Mouse (Mus musculus): ENCODE data around the gene Tmem221. TPM values are rescaled to one million over a fixed set of nuclear protein-coding genes. Genes with fewer than 3 reads are reported as not detected.

Gene Tmem221
- polyA plus RNA-seq, 1 experiment, result 0.86 TPM

- H3K27me3 ChIP-seq (ENCODE audit: control insufficient read depth, insufficient read depth, low read length), result no peaks in the 10 kb centered on the region
- H3K36me3 ChIP-seq (ENCODE audit: control insufficient read depth, insufficient read depth, low read length), result no peaks in the 10 kb centered on the region
- TF ChIP-seq CTCF (IDR thresholded peaks at IDR 0.05; ENCODE audit: control insufficient read depth, insufficient read depth, insufficient replicate concordance, low read depth, low read length) (no peak), POLR2A (IDR thresholded peaks at IDR 0.05; ENCODE audit: control insufficient read depth, low read depth, low read length) (peak; percentile 61)
- peak overlapping the region; percentile 94 for H3K27ac ChIP-seq (ENCODE audit: control insufficient read depth, insufficient read depth, low read depth, low read length)
- peak overlapping the region; percentile 98 for H3K4me3 ChIP-seq (ENCODE audit: control insufficient read depth, low read depth, low read length)
- peaks cover 27% of the 10 kb centered on the region for H3K4me1 ChIP-seq (ENCODE audit: control insufficient read depth, insufficient read depth, low read length)
These were observed 11.0 kb upstream of the Tmem221 start for GRCm38 (mm10) chr8:71569366-71570290.

- no peaks in the 10 kb centered on the region for H3K27me3 ChIP-seq (ENCODE audit: control insufficient read depth, insufficient read depth, low read length)
- TF ChIP-seq POLR2A (IDR thresholded peaks at IDR 0.05; ENCODE audit: control insufficient read depth, low read depth, low read length) (no peak), CTCF (IDR thresholded peaks at IDR 0.05; ENCODE audit: control insufficient read depth, insufficient read depth, insufficient replicate concordance, low read depth, low read length) (no peak)
These were observed 10.3 kb upstream of the Tmem221 start for GRCm38 (mm10) chr8:71568941-71569340.

GRCm38 (mm10) chr8:71568387-71568937 lies 9.8 kb upstream of the Tmem221 start, which contains the start of gene Slc27a1:
TSS of gene Slc27a1 (plus strand) at chr8:71568882.
- no peaks in the 10 kb centered on the region for H3K27me3 ChIP-seq (ENCODE audit: control insufficient read depth, insufficient read depth, low read length)
- H3K36me3 ChIP-seq (ENCODE audit: control insufficient read depth, insufficient read depth, low read length), result no peaks in the 10 kb centered on the region
- no peak for TF ChIP-seq CTCF (IDR thresholded peaks at IDR 0.05; ENCODE audit: control insufficient read depth, insufficient read depth, insufficient replicate concordance, low read depth, low read length)
- TF ChIP-seq POLR2A (IDR thresholded peaks at IDR 0.05; ENCODE audit: control insufficient read depth, low read depth, low read length), result peak; percentile 40; the same call in 1 of the 2 replicates
- peak within 1 kb of the TSS; percentile 98 for H3K4me3 ChIP-seq (ENCODE audit: control insufficient read depth, low read depth, low read length)
- H3K4me1 ChIP-seq (ENCODE audit: control insufficient read depth, insufficient read depth, low read length), result peaks cover 27% of the 10 kb centered on the region
- H3K27ac ChIP-seq (ENCODE audit: control insufficient read depth, insufficient read depth, low read depth, low read length), result peak within 1 kb of the TSS; percentile 94

More at GRCm38 (mm10) chr8:71568941-71569340, 10.3 kb upstream of the Tmem221 start:
- H3K27ac ChIP-seq (ENCODE audit: control insufficient read depth, insufficient read depth, low read depth, low read length), result peak overlapping the region; percentile 94
- H3K4me1 ChIP-seq (ENCODE audit: control insufficient read depth, insufficient read depth, low read length), result peaks cover 27% of the 10 kb centered on the region
- peak overlapping the region; percentile 98 for H3K4me3 ChIP-seq (ENCODE audit: control insufficient read depth, low read depth, low read length)
- H3K36me3 ChIP-seq (ENCODE audit: control insufficient read depth, insufficient read depth, low read length), result no peaks in the 10 kb centered on the region

- no peak for TF ChIP-seq POLR2A (IDR thresholded peaks at IDR 0.05; ENCODE audit: control insufficient read depth, low read depth, low read length)
- H3K27me3 ChIP-seq (ENCODE audit: control insufficient read depth, insufficient read depth, low read length), result no peaks in the 10 kb centered on the region
These were observed 8.9 kb upstream of the Tmem221 start for GRCm38 (mm10) chr8:71567587-71567986.

GRCm38 (mm10) chr8:71566501-71566900 lies 7.8 kb upstream of the Tmem221 start, which contains the start of gene Nxnl1:
TSS of gene Nxnl1 (minus strand) at chr8:71566601.
- no peak within 1 kb of the TSS for H3K4me3 ChIP-seq (ENCODE audit: control insufficient read depth, low read depth, low read length)
- H3K36me3 ChIP-seq (ENCODE audit: control insufficient read depth, insufficient read depth, low read length), result no peaks in the 10 kb centered on the region
- TF ChIP-seq CTCF (IDR thresholded peaks at IDR 0.05; ENCODE audit: control insufficient read depth, insufficient read depth, insufficient replicate concordance, low read depth, low read length), result no peak
- no peak for TF ChIP-seq POLR2A (IDR thresholded peaks at IDR 0.05; ENCODE audit: control insufficient read depth, low read depth, low read length)
- H3K27ac ChIP-seq (ENCODE audit: control insufficient read depth, insufficient read depth, low read depth, low read length), result peak within 1 kb of the TSS; percentile 80
- H3K4me1 ChIP-seq (ENCODE audit: control insufficient read depth, insufficient read depth, low read length), result peaks cover 35% of the 10 kb centered on the region
- H3K27me3 ChIP-seq (ENCODE audit: control insufficient read depth, insufficient read depth, low read length), result no peaks in the 10 kb centered on the region

More at GRCm38 (mm10) chr8:71567587-71567986, 8.9 kb upstream of the Tmem221 start:
- Histone ChIP-seq H3K4me1 (ENCODE audit: control insufficient read depth, insufficient read depth, low read length) (peaks cover 36% of the 10 kb centered on the region), H3K4me3 (ENCODE audit: control insufficient read depth, low read depth, low read length) (no peak overlapping the region), H3K27ac (ENCODE audit: control insufficient read depth, insufficient read depth, low read depth, low read length) (peak overlapping the region; percentile 80), H3K36me3 (ENCODE audit: control insufficient read depth, insufficient read depth, low read length) (no peaks in the 10 kb centered on the region)

GRCm38 (mm10) chr8:71563992-71564391 lies 5.3 kb upstream of the Tmem221 start:
- H3K4me3 ChIP-seq (ENCODE audit: control insufficient read depth, low read depth, low read length), result no peak overlapping the region
- H3K36me3 ChIP-seq (ENCODE audit: control insufficient read depth, insufficient read depth, low read length), result no peaks in the 10 kb centered on the region
- TF ChIP-seq POLR2A (IDR thresholded peaks at IDR 0.05; ENCODE audit: control insufficient read depth, low read depth, low read length) (no peak), CTCF (IDR thresholded peaks at IDR 0.05; ENCODE audit: control insufficient read depth, insufficient read depth, insufficient replicate concordance, low read depth, low read length) (peak; percentile 36; the same call in 1 of the 2 replicates)
- H3K27me3 ChIP-seq (ENCODE audit: control insufficient read depth, insufficient read depth, low read length), result no peaks in the 10 kb centered on the region
- H3K27ac ChIP-seq (ENCODE audit: control insufficient read depth, insufficient read depth, low read depth, low read length), result no peak overlapping the region
- H3K4me1 ChIP-seq (ENCODE audit: control insufficient read depth, insufficient read depth, low read length), result peaks cover 23% of the 10 kb centered on the region

GRCm38 (mm10) chr8:71562751-71563150 lies 4.1 kb upstream of the Tmem221 start:
- H3K27ac ChIP-seq (ENCODE audit: control insufficient read depth, insufficient read depth, low read depth, low read length), result no peak overlapping the region
- H3K4me3 ChIP-seq (ENCODE audit: control insufficient read depth, low read depth, low read length), result peak overlapping the region; percentile 67
- peak; percentile 72 for TF ChIP-seq CTCF (IDR thresholded peaks at IDR 0.05; ENCODE audit: control insufficient read depth, insufficient read depth, insufficient replicate concordance, low read depth, low read length)
- TF ChIP-seq POLR2A (IDR thresholded peaks at IDR 0.05; ENCODE audit: control insufficient read depth, low read depth, low read length), result no peak
- no peaks in the 10 kb centered on the region for H3K27me3 ChIP-seq (ENCODE audit: control insufficient read depth, insufficient read depth, low read length)
- H3K36me3 ChIP-seq (ENCODE audit: control insufficient read depth, insufficient read depth, low read length), result no peaks in the 10 kb centered on the region
- H3K4me1 ChIP-seq (ENCODE audit: control insufficient read depth, insufficient read depth, low read length), result peaks cover 18% of the 10 kb centered on the region
